Mouse (Mus musculus): ENCODE data around the gene Dbr1. TPM values are rescaled to one million over a fixed set of nuclear protein-coding genes. Genes with fewer than 3 reads are reported as not detected.

The Dbr1 gene
- polyA plus RNA-seq, 1 experiment from 2014 or later: 13.0 TPM

DNA sequence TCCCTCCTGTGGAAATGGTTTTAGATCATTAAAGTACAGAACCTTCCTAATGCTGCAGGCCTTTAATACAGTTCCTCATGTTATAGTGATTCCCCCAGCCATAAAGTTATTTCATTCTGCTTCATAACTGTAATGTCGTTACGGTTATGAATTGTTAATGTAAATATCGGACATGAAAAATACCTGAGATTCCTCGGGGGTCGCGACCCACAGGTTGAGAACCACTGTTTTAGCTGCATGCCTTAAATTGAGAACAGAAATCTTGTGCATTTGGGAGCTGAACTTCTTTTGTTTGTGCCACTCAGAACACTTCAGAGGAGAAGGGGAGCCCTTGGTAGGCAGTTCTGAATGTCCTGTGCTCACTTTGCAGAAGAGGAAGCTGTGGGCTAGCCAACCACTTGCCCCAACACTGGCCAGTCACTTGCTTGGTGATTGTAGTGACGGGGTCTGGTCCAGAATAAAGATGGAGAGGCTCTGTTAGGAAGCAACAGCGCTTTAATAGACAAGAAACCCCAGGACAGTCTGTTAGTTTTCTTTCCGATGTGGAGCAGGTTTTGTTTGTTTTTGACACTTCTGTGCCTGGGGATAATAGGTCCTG lies 55.0 kb downstream of the Dbr1 start:
- Histone ChIP-seq H3K9me3 (ENCODE audit: control insufficient read depth, low read length) (peaks cover 3% of the 10 kb centered on the region; the same call in 1 of the 2 replicates), H3K4me2 (ENCODE audit: low read length) (peak overlapping the region; percentile 71), H3K36me3 (ENCODE audit: control insufficient read depth, insufficient read depth, low read length) (peaks cover 33% of the 10 kb centered on the region), H3K4me1 (ENCODE audit: control insufficient read depth in 2 of 2, insufficient read depth in 2 of 2, low read length in 2 of 2) (peaks cover 7 to 27% of the 10 kb centered on the region in 2 experiments), H3K27me3 (ENCODE audit: control insufficient read depth, insufficient read depth, low read length) (no peaks in the 10 kb centered on the region), H3K27ac (replicated peaks in 1 of 2; ENCODE audit: control insufficient read depth in 1 of 2, insufficient read depth in 1 of 2, low read depth in 2 of 2, low read length in 2 of 2) (peak overlapping the region; percentile 76 to 89), H3K9ac (ENCODE audit: low read length) (peak overlapping the region; percentile 80), H3K4me3 (ENCODE audit: control insufficient read depth in 1 of 2, insufficient read depth in 1 of 2, low read depth in 1 of 2, low read length in 2 of 2) (peak overlapping the region; percentile 62 to 69)
- no peak for ATAC-seq (ENCODE audit: insufficient number of reproducible peaks, insufficient read depth, low FRiP score, low read depth)
- 38% methylated on average over 9 of the region's 9 CpGs for WGBS

DNA sequence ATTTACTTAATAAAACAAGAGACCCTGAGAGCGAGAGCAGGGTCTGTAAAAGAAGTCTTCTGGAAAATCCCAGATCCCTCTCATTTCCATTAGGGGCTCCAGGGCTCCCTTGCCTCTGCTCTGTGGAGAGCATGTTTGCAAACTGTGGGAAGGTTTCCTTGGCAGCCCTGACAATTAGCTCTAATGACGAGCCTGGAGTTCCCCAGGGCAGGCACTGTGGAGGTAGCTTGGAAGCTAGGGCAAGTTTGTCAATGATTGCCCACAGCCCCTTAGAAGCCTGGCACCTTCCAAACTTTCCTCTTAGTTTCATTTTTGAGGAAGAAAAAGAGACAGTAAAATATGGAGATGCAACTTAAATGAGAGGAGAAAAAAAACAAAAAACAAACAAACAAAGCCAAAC lies 56.2 kb downstream of the Dbr1 start:
- ATAC-seq (ENCODE audit: insufficient number of reproducible peaks, insufficient read depth, low FRiP score, low read depth): no peak
- Histone ChIP-seq H3K9ac (ENCODE audit: low read length) (0 out of 2 replicates have a peak overlapping the region, but pooled peaks have one; percentile 80), H3K27me3 (ENCODE audit: control insufficient read depth, insufficient read depth, low read length) (no peaks in the 10 kb centered on the region), H3K27ac (replicated peaks in 1 of 2; ENCODE audit: control insufficient read depth in 1 of 2, insufficient read depth in 1 of 2, low read depth in 2 of 2, low read length in 2 of 2) (no peak overlapping the region), H3K36me3 (ENCODE audit: control insufficient read depth, insufficient read depth, low read length) (peaks cover 42% of the 10 kb centered on the region), H3K9me3 (ENCODE audit: control insufficient read depth, low read length) (peaks cover 3% of the 10 kb centered on the region; the same call in 1 of the 2 replicates), H3K4me3 (ENCODE audit: control insufficient read depth in 1 of 2, insufficient read depth in 1 of 2, low read depth in 1 of 2, low read length in 2 of 2) (peak overlapping the region in 1 of 2 experiments; percentile 0; a peak in 1 of 4 replicates), H3K4me1 (ENCODE audit: control insufficient read depth in 2 of 2, insufficient read depth in 2 of 2, low read length in 2 of 2) (peaks cover 7 to 27% of the 10 kb centered on the region in 2 experiments), H3K4me2 (ENCODE audit: low read length) (peak overlapping the region; percentile 71)
- WGBS: 52% methylated on average over 2 of the region's 2 CpGs

DNA sequence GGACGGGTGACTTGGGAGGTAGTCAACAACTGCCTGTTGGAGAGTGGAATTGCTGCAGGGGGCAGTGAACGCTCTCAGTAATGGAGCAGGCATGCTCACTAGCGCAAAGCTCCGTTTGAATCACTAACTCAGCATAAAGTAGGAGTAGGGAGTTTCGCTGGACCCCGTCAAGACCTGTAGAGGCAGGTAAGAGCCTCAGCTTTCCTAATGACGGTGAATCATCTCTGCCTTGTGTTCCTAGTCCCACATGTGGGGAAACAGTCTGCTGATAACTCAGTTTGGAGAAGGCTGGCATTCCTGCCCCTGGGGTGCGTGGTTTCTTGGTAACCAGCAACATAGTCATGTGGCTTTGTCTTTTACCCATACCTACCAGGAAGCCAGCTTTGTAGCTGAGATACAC lies 56.7 kb downstream of the Dbr1 start:
- Histone ChIP-seq H3K4me1 (ENCODE audit: control insufficient read depth in 2 of 2, insufficient read depth in 2 of 2, low read length in 2 of 2) (peaks cover 7 to 27% of the 10 kb centered on the region in 2 experiments), H3K27me3 (ENCODE audit: control insufficient read depth, insufficient read depth, low read length) (no peaks in the 10 kb centered on the region), H3K9ac (ENCODE audit: low read length) (no peak overlapping the region), H3K4me2 (ENCODE audit: low read length) (peak overlapping the region; percentile 71; the same call in 1 of the 2 replicates), H3K4me3 (ENCODE audit: control insufficient read depth in 1 of 2, insufficient read depth in 1 of 2, low read depth in 1 of 2, low read length in 2 of 2) (0 out of 4 replicates have a peak overlapping the region, but pooled peaks of 1 of the 2 experiments have one; percentile 0), H3K27ac (replicated peaks in 1 of 2; ENCODE audit: control insufficient read depth in 1 of 2, insufficient read depth in 1 of 2, low read depth in 2 of 2, low read length in 2 of 2) (no peak overlapping the region), H3K9me3 (ENCODE audit: control insufficient read depth, low read length) (peaks cover 3% of the 10 kb centered on the region; the same call in 1 of the 2 replicates), H3K36me3 (ENCODE audit: control insufficient read depth, insufficient read depth, low read length) (peaks cover 46% of the 10 kb centered on the region)
- ATAC-seq (ENCODE audit: insufficient number of reproducible peaks, insufficient read depth, low FRiP score, low read depth): no peak
- 62% methylated on average over 8 of the region's 8 CpGs for WGBS

Other genes with a start within 250 kb of the Dbr1 start
- gene Esyt3, start 217.2 kb upstream of the Dbr1 start, polyA plus RNA-seq (2014; fragmentation: Nextera tagmentation; extraction: Ambion mirVana): 0.14 and 0.32 TPM in 2 replicates
- gene Mras, start 138.4 kb upstream of the Dbr1 start, polyA plus RNA-seq (2014; fragmentation: Nextera tagmentation; extraction: Ambion mirVana): 12.4 and 13.0 TPM in 2 replicates
- gene Nme9, start 124.3 kb upstream of the Dbr1 start, polyA plus RNA-seq (2014; fragmentation: Nextera tagmentation; extraction: Ambion mirVana): not detected in 2 replicates
- gene Armc8, start 6.9 kb upstream of the Dbr1 start, polyA plus RNA-seq (2014; fragmentation: Nextera tagmentation; extraction: Ambion mirVana): 21.9 and 22.9 TPM in 2 replicates
- gene A4gnt, start 36.7 kb downstream of the Dbr1 start, polyA plus RNA-seq (2014; fragmentation: Nextera tagmentation; extraction: Ambion mirVana): not detected in 2 replicates
- gene Dzip1l, start 53.7 kb downstream of the Dbr1 start, polyA plus RNA-seq (2014; fragmentation: Nextera tagmentation; extraction: Ambion mirVana): 13.7 and 14.6 TPM in 2 replicates
- 0.07 TPM in 1 of 2 replicates, not detected in the other for gene Cldn18, start 141.5 kb downstream of the Dbr1 start, polyA plus RNA-seq (2014; fragmentation: Nextera tagmentation; extraction: Ambion mirVana)